Mouse (Mus musculus) hindbrain, embryonic 16.5 days (tissue): ENCODE data around the gene 1700021F05Rik. TPM values are rescaled to one million over a fixed set of nuclear protein-coding genes. Genes with fewer than 3 reads are reported as not detected.

Experiments used
- ATAC-seq: fragments of 200-750 bp; cut with Nextera tagmentation; 2 replicates; pipeline ENCODE4 v1.8.0; 2017; ENCODE audit warnings: moderate TSS enrichment, moderate library complexity
- H3K27ac ChIP-seq: fragments of 300-500 bp; sonication (generic); 2 replicates; pipeline ENCODE4 v1.5.1; 2014; ENCODE audit warnings: low read depth, mild to moderate bottlenecking, control low read depth, low read length, moderate library complexity
- H3K27me3 ChIP-seq: fragments of 300-500 bp; sonication (generic); replicated peaks from 2 replicates; pipeline ENCODE4 v1.6.1; 2014; ENCODE audit warnings: low read length; ENCODE audit not compliant: control insufficient read depth, insufficient read depth
- H3K36me3 ChIP-seq: fragments of 300-500 bp; sonication (generic); 2 replicates; pipeline ENCODE4 v1.6.1; 2014; ENCODE audit warnings: mild to moderate bottlenecking, low read length, moderate library complexity, mixed read lengths; ENCODE audit not compliant: control insufficient read depth, insufficient read depth
- H3K4me1 ChIP-seq: fragments of 300-500 bp; sonication (generic); 2 replicates; pipeline ENCODE4 v1.6.1; 2014; ENCODE audit warnings: low read depth, low read length; ENCODE audit not compliant: control insufficient read depth, insufficient read depth
- H3K4me2 ChIP-seq: fragments of 300-500 bp; sonication (generic); 2 replicates; pipeline ENCODE4 v1.6.1; 2014; ENCODE audit warnings: mild to moderate bottlenecking, low read length, control low read depth, moderate library complexity
- H3K4me3 ChIP-seq: fragments of 300-500 bp; sonication (generic); 2 replicates; pipeline ENCODE4 v1.5.1; 2014; ENCODE audit warnings: mild to moderate bottlenecking, low read length, control low read depth, moderate library complexity
- H3K9ac ChIP-seq: fragments of 300-500 bp; sonication (generic); 2 replicates; pipeline ENCODE4 v1.6.1; 2014; ENCODE audit warnings: low read depth, mild to moderate bottlenecking, control low read depth, low read length, moderate library complexity
- H3K9me3 ChIP-seq: fragments of 300-500 bp; sonication (generic); 2 replicates; pipeline ENCODE4 v1.6.1; 2014; ENCODE audit warnings: mild to moderate bottlenecking, low read length, moderate library complexity; ENCODE audit not compliant: control insufficient read depth
- WGBS: fragments of 180-500 bp; shearing (Covaris S2); extraction: QIAGEN DNeasy Blood & Tissue Kit; methylation state at CpG from one replicate; pipeline ENCODE4 v1.1.7; 2014; 5-methylcytosine and 5-hydroxymethylcytosine counted together
- polyA plus RNA-seq: library from polyadenylated mRNA; unstranded; fragments of >200 nt; fragmentation: Nextera tagmentation; extraction: Ambion mirVana; gene quantifications from 2 replicates; pipeline ENCODE4 v1.2.1, GENCODE M21; 2015

The 1700021F05Rik gene
- polyA plus RNA-seq, 1 experiment from 2014 or later = 74.9 TPM

DNA sequence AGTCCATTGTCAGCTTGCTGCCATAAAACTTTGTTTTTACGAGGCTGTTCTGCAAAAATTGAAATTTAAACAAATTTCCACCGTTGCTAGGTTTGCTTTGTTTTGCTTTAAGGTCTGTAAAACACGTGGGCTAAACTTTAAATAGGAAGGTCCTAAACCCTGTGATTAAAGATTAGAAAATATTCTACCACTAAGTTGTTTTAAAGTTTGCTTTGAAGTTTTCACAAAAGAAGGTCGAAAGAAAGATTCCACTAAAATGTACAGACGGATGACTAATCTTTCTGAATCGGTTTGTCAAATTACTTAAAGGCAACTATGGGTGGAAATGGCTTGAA is 37.2 kb upstream of the 1700021F05Rik start, which contains the start of gene Cd24a:
Gene Cd24a (plus strand): TSS at position 288 of the 335 bp plus-strand sequence.
- Histone ChIP-seq H3K36me3 (no peaks in the 10 kb centered on the region), H3K4me2 (peak within 1 kb of the TSS; percentile 93), H3K4me3 (peak within 1 kb of the TSS; percentile 75), H3K27ac (peak within 1 kb of the TSS; percentile 87), H3K4me1 (peaks cover 10% of the 10 kb centered on the region), H3K9ac (peak within 1 kb of the TSS; percentile 94), H3K27me3 (no peaks in the 10 kb centered on the region), H3K9me3 (no peaks in the 10 kb centered on the region)
- ATAC-seq = no peak
- WGBS = under 1% methylated on average over 6 of the region's 6 CpGs

DNA sequence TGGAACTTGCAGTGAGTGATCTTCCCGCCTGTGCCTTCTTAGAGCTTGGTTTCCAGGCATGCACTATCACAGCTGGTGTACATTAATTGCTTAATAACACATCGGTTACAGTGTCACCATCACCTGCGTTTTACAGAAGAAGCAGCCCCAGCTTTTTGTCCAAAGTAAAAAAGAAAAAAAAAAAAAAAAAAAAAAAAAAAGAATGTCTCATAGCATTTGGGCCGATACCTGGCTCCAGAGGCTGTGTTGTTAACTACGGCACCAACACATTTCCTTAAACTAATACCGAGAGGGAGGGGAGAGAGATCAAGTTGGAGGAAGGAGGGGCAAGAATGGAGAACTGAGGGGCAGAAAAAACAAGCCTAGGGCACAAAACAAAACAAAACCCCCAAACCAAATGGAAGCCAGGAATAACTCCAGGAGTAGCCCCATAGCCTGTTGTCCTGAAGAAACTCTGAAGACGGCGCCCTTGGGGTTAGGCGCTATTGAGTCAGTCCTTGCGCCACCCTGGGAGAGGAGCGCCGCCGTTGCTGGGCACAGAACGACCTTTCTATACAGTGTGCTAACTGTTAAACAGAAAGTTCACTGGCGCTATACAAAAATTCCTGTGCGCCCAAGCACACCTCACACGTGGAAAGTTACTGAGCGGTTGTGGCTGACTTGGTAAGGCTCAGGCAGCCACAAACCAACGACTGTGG is 36.7 kb upstream of the 1700021F05Rik start:
- Histone ChIP-seq H3K27ac (no peak overlapping the region), H3K9ac (peak overlapping the region; percentile 41), H3K4me2 (peak overlapping the region; percentile 93), H3K4me1 (peaks cover 10% of the 10 kb centered on the region), H3K36me3 (no peaks in the 10 kb centered on the region), H3K9me3 (no peaks in the 10 kb centered on the region), H3K27me3 (no peaks in the 10 kb centered on the region), H3K4me3 (peak overlapping the region; percentile 75)
- WGBS = 20% methylated on average over 19 of the region's 19 CpGs
- no peak for ATAC-seq

DNA sequence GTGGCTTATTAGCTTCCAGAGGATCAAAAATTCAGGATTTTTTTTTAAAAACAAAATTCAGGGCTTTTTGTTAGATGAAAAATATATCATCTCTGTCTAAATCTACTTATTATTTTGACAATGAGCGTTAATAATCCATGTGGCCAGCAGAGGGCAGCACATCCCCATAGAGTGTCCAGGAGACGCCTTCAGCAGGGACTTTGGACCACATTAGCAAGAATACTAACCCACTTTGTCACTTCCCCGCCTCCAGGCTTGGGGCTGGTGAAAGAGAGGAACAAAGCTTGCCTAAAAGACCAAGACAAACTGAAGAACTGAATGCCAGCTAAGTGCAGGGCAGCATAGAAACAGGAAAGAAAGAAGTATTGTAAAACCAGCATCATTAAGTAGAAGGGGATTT is 34.2 kb upstream of the 1700021F05Rik start:
- Histone ChIP-seq H3K9ac (no peak overlapping the region), H3K36me3 (no peaks in the 10 kb centered on the region), H3K27ac (no peak overlapping the region), H3K4me3 (no peak overlapping the region), H3K9me3 (no peaks in the 10 kb centered on the region), H3K4me1 (peaks cover 6% of the 10 kb centered on the region), H3K4me2 (no peak overlapping the region), H3K27me3 (no peaks in the 10 kb centered on the region)
- no peak for ATAC-seq
- WGBS = under 1% methylated on average over 3 of the region's 3 CpGs

GRCm38 (mm10) chr10:43574352-43574751 is 33.6 kb upstream of the 1700021F05Rik start:
- no peak for ATAC-seq
- no peak overlapping the region for H3K4me3 ChIP-seq
- WGBS = 86% methylated on average over 2 of the region's 2 CpGs

DNA sequence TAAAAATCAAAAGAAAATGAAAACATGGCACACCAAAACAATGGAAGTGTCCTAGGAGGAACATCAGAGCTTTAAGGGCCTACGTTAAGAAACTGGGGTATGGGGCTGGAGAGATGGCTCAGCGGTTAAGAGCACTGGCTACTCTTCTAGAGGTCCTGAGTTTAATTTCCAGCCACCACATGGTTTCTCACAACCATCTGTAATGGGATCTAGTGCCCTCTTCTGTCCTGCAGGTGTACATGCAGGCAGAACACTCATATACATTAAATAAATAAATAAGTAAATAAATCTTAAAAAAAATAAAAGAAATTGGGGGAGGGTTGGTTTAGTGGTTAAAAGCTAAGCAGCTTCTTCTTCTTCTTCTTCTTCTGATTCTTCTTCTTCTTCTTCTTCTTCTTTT is 20.5 kb upstream of the 1700021F05Rik start:
- no peak for ATAC-seq
- no peak overlapping the region for H3K4me3 ChIP-seq
- no peaks in the 10 kb centered on the region for H3K9me3 ChIP-seq
- H3K4me2 ChIP-seq = no peak overlapping the region
- no peaks in the 10 kb centered on the region for H3K36me3 ChIP-seq
- H3K4me1 ChIP-seq = no peaks in the 10 kb centered on the region
- 89% methylated on average over 2 of the region's 2 CpGs for WGBS
- H3K9ac ChIP-seq = no peak overlapping the region
- H3K27me3 ChIP-seq = no peaks in the 10 kb centered on the region
- H3K27ac ChIP-seq = no peak overlapping the region

More at GRCm38 (mm10) chr10:43574352-43574751, 33.6 kb upstream of the 1700021F05Rik start:
- Histone ChIP-seq H3K4me2 (no peak overlapping the region), H3K27me3 (no peaks in the 10 kb centered on the region), H3K9ac (no peak overlapping the region), H3K27ac (no peak overlapping the region), H3K9me3 (no peaks in the 10 kb centered on the region), H3K4me1 (peaks cover 6% of the 10 kb centered on the region), H3K36me3 (no peaks in the 10 kb centered on the region)

GRCm38 (mm10) chr10:43560765-43561164 is 20.0 kb upstream of the 1700021F05Rik start:
- H3K9me3 ChIP-seq = no peaks in the 10 kb centered on the region
- no peaks in the 10 kb centered on the region for H3K4me1 ChIP-seq
- WGBS = 34% methylated on average over 2 of the region's 2 CpGs
- H3K27ac ChIP-seq = no peak overlapping the region
- H3K9ac ChIP-seq = no peak overlapping the region
- H3K27me3 ChIP-seq = no peaks in the 10 kb centered on the region
- no peak overlapping the region for H3K4me3 ChIP-seq
- no peak overlapping the region for H3K4me2 ChIP-seq
- ATAC-seq = no peak
- no peaks in the 10 kb centered on the region for H3K36me3 ChIP-seq

- Histone ChIP-seq H3K4me2 (no peak overlapping the region), H3K36me3 (no peaks in the 10 kb centered on the region), H3K4me3 (no peak overlapping the region), H3K9ac (no peak overlapping the region), H3K9me3 (no peaks in the 10 kb centered on the region), H3K27me3 (no peaks in the 10 kb centered on the region), H3K4me1 (no peaks in the 10 kb centered on the region), H3K27ac (no peak overlapping the region)
- WGBS = 78% methylated on average over 11 of the region's 11 CpGs
- ATAC-seq = no peak
Observed at GRCm38 (mm10) chr10:43559313-43559712, 18.5 kb upstream of the 1700021F05Rik start.

DNA sequence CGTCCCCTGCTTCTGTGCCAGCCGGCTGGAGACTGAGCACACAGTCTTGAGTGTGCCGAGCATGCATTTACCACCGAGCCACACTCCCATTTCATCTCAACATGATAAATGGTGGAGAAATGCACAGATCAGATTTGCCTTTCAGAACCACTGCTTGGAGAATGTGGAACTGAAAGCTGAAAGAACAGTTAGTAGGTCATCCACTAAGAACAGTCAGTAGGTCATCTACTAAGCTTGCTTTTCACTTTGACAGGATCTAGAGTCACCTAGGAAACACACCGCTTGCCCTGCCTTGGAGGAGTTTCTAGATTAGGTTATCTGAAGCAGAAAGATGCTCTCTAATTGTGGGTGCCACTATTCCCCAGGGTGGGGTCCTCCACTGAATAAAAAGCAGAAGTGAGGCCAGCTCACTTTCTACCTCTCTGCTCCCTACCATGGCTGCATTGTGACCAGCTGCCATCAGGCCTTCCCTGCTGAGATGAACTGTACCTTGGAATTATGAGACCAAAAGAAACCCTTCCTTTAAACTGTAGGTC is 16.9 kb upstream of the 1700021F05Rik start:
- Histone ChIP-seq H3K27ac (no peak overlapping the region), H3K36me3 (no peaks in the 10 kb centered on the region), H3K9me3 (no peaks in the 10 kb centered on the region), H3K4me1 (no peaks in the 10 kb centered on the region), H3K9ac (no peak overlapping the region), H3K27me3 (no peaks in the 10 kb centered on the region), H3K4me2 (no peak overlapping the region), H3K4me3 (no peak overlapping the region)
- ATAC-seq = no peak
- WGBS = 90% methylated on average over 5 of the region's 5 CpGs

GRCm38 (mm10) chr10:43551388-43551787 is 10.6 kb upstream of the 1700021F05Rik start:
- no peaks in the 10 kb centered on the region for H3K4me1 ChIP-seq
- 0 out of 2 replicates have a peak overlapping the region, but pooled peaks have one; percentile 10 for H3K4me2 ChIP-seq
- ATAC-seq = peak; percentile 77
- no peaks in the 10 kb centered on the region for H3K9me3 ChIP-seq
- no peaks in the 10 kb centered on the region for H3K36me3 ChIP-seq
- 29% methylated on average over 3 of the region's 3 CpGs for WGBS
- H3K27ac ChIP-seq = no peak overlapping the region
- H3K27me3 ChIP-seq = no peaks in the 10 kb centered on the region
- H3K4me3 ChIP-seq = no peak overlapping the region
- H3K9ac ChIP-seq = no peak overlapping the region
